Mouse (Mus musculus) splenic B cell, adult 2 months (primary cell): Measurements from ENCODE around the gene Adam15.

Source experiments
- DNase-seq: peaks from one replicate; pipeline ENCODE4 v3.0.0-alpha.2; 2011; ENCODE audit warnings: low read depth, low spot score
- H3K27me3 ChIP-seq: 2 replicates; pipeline ENCODE4 v1.6.1; 2012; ENCODE audit warnings: mild to moderate bottlenecking, low read length, moderate library complexity, mixed read lengths; ENCODE audit not compliant: control insufficient read depth, poor library complexity, insufficient read depth, severe bottlenecking
- H3K36me3 ChIP-seq: 2 replicates; pipeline ENCODE4 v1.6.1; 2012; ENCODE audit warnings: mild to moderate bottlenecking, low read length, moderate library complexity, mixed read lengths; ENCODE audit not compliant: control insufficient read depth, poor library complexity, insufficient read depth, severe bottlenecking

The Adam15 gene

DNA sequence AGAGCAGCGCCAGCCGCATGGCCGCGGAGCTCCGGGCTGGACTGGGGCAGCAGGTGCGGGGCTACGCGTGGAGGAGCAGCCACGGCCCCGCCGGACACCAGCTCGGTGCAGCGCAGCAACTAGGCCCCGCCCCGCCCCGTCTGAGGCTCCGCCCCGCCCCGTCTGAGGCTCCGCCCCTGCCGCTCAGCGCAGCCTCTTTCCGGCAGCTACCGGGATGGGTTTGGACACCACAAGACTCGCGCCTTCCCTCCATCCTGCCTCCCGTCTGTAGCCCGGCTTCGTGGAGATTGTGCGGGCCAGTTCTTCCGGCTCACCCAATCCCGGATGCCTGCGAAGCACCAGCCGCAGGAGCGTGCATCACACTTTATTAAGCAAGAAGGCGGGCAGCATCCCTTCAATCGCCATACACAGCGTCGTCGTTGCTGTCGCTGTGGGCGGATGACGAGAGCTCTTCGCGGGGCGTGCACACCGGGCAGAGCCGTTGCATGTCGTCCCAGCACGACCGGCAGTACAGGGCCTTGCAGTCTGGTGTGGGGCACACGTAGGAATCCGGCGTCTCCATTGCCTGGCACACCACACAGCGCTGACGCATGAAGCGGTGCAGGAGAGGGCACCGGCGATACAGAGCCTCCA lies at the start of gene Adam15:
Gene Adam15, minus strand, starts transcription at position 128 of the 633 bp plus-strand sequence.
- no peaks in the 10 kb centered on the region for H3K27me3 ChIP-seq
- no peaks in the 10 kb centered on the region for H3K36me3 ChIP-seq
- peak; percentile 85 for DNase-seq

DNA sequence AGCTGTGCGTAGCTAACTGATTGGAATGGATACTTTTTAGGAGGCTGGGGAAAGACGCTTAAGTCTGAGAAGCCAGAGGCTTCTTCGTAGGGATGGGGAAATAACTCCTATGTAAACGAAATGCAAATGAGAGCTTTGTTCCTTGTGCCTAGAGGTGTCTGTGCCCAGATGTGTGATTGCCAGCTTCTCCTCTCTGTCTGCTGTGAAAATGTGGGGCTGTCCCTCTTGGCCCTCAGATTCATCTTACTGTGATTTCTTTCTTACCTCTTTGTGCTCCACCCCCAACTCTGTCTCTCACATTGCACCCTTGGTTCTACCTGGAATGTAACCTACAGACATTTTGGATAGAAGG lies 46.8 kb upstream of the Adam15 start:
- peaks cover 4% of the 10 kb centered on the region; the same call in 1 of the 2 replicates for H3K36me3 ChIP-seq
- no peaks in the 10 kb centered on the region; the same call in 1 of the 2 replicates for H3K27me3 ChIP-seq
- no peak for DNase-seq

DNA sequence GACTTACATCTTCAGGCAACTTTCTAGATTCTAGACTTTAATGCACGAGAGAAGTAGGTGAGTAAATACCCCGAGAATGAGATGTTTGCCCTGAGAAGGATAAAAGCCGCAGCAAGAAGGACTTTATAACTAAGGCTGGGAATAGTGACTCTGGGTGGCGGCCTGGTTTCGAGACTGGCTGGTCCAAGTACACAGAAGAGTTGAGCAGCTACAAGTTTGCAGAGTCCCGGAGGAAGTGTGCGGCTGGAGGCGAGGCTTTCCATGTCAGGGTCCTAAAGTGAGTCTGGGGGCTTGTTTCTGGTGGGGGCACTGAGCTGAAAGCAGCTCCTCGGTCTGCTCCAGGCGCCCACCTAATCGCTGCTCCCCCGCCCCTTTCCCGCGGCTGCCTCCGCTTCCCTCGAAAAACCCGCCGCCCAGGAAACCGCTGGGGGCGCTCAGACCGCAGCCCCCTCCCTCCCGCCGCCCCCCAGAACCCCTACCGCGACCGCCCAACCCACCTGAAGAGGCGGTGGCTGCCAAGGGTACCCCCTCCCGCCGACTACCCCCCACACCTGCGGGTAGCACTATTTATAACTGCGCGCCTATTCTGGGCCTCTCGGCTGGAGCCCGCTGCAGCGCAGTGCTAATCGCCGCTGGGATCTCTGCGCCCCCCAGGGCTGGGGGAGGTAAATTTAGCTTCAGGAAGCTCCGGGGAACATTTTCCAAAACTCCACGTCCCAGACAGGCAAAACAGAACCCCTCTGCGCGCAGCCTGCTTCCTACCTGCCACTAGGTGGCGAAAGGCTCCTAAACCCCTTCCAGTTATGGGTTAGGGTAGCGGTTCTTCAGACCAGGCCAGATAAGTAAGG lies 46.2 kb upstream of the Adam15 start:
- H3K36me3 ChIP-seq: no peaks in the 10 kb centered on the region
- DNase-seq: peak; percentile 73

DNA sequence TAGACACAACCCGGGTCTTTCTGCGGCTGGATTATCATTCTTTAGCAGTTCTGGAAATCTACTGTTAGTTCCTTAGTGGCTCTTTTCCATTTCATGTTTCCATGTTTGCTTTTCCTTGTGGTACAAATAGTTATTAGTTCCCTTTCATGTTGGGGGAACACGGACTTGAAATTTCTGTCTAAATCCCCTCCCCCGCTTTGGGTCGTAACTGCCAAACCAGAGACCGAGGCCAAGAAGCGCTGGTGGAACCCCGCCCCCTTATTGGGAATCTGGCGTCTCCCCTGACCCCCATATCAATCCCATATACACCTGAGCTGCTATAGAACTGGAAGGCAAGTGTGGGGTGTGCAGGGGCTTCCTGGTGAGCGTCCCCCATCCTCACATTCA lies 45.6 kb upstream of the Adam15 start:
- Histone ChIP-seq H3K36me3 (no peaks in the 10 kb centered on the region), H3K27me3 (no peaks in the 10 kb centered on the region; the same call in 1 of the 2 replicates)
- DNase-seq: no peak

More for the DNA sequence above, 46.2 kb upstream of the Adam15 start:
- no peaks in the 10 kb centered on the region; the same call in 1 of the 2 replicates for H3K27me3 ChIP-seq

DNA sequence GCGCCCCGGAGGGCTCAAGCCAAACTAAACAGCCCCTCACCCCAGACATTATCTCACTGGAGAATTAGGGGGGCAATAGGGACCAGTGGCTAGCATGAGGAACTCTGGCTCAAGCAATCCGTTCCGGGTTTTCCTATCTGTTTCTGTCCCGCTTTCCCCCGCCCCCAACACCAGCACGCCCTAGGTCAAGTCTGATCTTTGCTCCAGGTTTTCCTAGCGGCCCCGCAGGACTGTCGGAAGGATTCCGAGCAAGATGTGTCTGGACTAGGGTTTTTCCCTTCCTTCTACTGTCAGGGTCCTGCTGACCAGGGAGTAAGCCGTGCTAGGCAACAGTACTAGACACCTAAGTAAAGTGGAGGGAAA lies 45.1 kb upstream of the Adam15 start:
- DNase-seq: peak; percentile 56
- no peaks in the 10 kb centered on the region; the same call in 1 of the 2 replicates for H3K27me3 ChIP-seq
- H3K36me3 ChIP-seq: no peaks in the 10 kb centered on the region

DNA sequence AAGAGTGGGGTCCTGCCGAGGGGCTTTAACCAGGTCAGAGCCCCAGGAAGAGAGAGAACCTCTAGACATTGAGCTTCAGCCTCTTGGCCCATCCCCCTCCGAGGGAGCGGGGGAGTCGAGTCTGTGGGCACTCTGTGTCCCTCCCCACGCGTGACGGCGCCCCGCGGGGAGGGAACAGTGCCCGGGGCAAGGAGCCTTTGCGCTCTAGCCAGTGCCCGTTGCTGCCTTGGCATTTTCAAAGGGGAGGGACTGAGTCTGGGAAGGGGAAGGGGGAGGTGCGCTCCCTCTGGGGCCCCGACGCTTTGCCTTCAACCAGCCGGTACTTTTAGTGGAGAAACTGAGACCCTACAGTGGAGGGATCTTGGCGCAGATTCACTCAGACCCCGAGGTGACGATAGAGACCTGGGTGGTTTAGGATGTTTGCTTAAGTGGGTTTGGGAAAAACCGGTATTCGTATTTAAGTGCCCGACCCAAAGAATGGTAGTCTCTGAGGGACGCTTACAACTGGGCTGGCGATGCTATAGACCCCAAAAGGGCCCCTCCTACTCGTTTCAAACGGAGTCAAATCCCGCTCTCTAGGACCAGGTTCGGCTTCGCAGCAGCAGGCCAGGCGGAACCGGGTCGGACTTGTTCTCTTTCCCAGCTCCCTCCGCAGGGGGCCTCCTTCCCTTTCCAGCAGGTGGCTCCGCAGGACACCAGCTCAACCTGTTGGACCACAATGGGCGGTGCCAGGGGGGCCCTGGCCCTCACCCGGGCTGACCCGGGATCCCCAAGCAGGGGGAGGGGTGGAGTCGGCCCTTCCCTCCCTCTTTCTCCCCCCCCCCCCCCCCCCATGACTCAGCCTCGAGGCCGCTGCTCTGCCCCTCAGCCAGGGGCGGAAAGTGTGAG lies 44.5 kb upstream of the Adam15 start, which contains the start of gene Zbtb7b:
Gene Zbtb7b, minus strand, starts transcription at position 771 of the 888 bp plus-strand sequence.
- H3K36me3 ChIP-seq: no peaks in the 10 kb centered on the region
- peak; percentile 60 for DNase-seq
- no peaks in the 10 kb centered on the region; the same call in 1 of the 2 replicates for H3K27me3 ChIP-seq

DNA sequence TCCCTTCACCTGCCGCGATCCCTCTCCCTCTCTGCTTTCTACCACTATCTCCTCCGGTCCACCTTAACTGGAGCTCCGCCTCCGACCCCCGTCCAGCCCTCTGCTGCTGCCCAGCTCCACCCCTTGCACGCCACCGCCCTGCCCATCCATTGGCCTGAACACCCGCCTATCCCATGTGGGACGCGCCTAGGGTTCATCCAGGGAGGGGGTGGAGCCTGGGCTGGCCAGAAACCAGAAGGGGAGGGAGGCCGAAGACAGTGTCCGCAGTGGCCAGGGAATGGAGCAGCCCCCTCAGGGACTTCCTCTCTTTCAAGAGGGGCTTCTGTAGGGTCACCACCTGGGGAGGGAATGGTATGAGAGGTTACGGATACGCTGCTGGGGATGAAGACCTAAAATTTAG lies 43.8 kb upstream of the Adam15 start:
- DNase-seq: peak; percentile 95
- Histone ChIP-seq H3K36me3 (no peaks in the 10 kb centered on the region), H3K27me3 (no peaks in the 10 kb centered on the region; the same call in 1 of the 2 replicates)

DNA sequence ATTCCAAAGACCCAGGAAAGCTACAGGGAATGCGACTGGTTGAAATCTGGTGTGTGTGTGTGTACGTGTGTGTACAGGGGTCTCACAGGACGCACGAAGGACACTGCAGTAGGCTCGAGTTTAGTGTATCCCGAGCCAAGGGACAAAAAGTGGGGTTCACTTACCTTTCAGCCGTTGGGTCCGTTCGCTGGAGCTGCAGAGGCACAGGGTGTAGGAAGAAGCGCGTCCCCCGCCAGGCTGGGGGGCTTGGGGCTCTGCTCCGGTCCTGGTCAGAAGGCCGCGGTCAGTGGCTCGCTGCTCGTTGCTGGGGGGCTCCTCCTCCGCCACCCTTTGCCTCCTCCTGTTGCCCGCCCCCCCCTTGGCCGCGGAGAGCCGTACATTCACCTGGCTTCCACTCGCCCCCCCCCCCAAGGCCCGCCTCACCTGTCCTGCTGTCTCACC lies 43.1 kb upstream of the Adam15 start:
- DNase-seq: no peak
- no peaks in the 10 kb centered on the region for H3K36me3 ChIP-seq
- no peaks in the 10 kb centered on the region; the same call in 1 of the 2 replicates for H3K27me3 ChIP-seq

DNA sequence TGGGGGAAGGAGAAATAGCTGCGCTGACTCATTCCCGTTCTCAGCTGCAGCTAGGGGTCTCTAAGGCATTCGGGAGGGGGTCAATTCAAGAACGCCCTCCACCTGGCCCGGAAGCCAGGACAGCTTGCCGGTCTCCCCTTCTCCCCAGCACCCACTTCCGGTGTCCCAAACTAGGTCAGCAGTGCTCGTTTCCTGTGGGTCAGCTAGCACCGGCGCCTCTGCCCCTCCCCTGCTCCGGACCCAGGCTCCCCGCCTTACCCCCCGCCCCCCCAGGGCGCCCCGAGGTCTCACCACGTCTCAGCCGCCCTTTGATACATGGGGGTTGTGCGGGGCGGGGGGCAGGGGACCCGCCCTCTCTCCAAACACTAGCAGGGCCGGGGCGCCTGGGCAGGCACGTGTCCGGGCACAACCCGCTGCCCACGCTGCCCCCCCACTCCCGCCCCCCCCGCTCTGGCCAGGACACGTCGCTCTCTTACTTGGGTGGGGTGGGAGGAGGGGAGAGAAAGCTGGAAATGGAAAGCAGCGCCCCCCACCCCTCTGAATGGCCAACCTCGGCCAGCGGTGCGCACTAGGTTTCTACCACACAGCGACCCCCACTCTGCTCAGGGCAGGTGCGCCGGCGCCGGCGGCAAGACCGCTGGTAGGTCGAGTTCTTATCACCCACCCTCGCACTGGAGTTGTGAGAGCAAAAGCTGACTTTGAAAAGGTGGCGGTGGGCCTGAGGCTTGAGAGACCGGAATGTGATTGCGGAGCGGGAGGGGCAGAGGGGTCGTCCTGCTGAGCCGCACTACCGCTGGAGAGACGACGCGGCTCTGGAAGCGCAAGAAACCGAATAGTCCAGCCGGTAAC lies 42.1 kb upstream of the Adam15 start:
- peak; percentile 25 for DNase-seq
- Histone ChIP-seq H3K36me3 (no peaks in the 10 kb centered on the region), H3K27me3 (no peaks in the 10 kb centered on the region; the same call in 1 of the 2 replicates)

DNA sequence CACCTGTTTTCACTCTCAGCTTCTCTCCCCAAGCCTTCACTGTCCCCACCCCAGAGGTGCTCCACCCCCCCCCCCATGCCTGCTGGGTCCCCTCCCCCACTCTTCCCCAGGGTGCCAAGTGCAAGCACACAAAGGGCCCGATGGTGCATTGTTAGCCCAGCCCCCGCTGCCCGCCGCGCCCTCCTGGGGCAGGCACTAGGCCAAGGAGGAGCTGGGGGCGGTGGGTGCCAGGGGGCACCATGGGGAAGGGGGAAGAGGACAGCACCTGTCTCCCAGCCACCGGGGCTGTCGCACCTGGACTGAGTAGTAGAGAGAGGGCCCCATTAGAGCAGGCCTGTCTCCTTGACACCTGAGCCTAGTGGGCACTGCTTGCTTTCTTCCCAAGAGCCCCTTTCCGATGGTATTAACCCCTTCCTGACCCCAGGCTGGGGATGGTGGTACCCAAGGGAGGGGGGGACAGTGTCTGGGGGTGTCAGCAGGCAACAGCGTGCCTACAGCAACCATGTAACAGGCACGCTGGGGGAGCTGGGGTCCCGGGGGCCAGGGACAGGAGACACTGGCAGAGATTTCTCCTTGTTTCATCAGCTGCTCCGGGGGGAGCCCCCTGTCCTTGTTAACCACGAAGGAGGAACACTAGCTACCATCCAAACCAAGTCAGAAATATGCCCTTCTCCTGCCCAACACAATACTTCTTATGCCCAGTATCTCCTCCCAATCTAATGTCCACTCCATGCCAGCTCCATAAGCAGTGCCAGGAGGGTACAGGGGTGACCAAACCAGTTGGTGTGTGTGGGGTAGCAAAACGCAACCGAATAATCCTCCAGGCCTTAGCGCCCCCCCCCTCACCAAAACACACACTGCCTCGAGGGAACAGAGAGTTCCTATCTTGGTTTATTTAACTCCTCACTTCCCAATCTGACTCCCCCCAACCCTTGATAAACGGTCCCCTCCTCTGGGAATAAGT lies 41.2 kb upstream of the Adam15 start:
- no peaks in the 10 kb centered on the region for H3K36me3 ChIP-seq
- peak; percentile 49 for DNase-seq

DNA sequence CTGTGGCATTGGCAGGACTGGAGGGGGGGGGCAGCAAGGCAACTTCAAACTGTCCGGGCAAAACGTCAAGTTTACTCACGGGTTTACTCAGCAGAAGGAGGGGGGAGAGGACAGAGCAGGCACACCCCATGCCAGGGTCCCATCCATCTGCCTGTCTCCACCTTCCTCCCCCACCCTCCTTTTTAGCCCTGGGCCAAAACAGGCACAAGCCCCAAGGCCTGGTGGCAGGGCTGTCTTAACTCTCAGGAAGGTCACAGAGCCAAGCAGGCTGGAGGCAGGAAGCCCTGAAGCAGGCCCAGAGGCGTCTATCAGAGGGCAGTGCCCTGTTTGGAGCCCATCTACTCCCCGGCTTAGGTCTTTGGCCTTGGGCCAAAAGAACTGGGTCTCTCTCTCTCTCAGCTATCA lies 40.3 kb upstream of the Adam15 start:
- DNase-seq: peak; percentile 36
- H3K36me3 ChIP-seq: no peaks in the 10 kb centered on the region
- H3K27me3 ChIP-seq: no peaks in the 10 kb centered on the region; the same call in 1 of the 2 replicates

More for the DNA sequence above, 41.2 kb upstream of the Adam15 start:
- no peaks in the 10 kb centered on the region; the same call in 1 of the 2 replicates for H3K27me3 ChIP-seq

DNA sequence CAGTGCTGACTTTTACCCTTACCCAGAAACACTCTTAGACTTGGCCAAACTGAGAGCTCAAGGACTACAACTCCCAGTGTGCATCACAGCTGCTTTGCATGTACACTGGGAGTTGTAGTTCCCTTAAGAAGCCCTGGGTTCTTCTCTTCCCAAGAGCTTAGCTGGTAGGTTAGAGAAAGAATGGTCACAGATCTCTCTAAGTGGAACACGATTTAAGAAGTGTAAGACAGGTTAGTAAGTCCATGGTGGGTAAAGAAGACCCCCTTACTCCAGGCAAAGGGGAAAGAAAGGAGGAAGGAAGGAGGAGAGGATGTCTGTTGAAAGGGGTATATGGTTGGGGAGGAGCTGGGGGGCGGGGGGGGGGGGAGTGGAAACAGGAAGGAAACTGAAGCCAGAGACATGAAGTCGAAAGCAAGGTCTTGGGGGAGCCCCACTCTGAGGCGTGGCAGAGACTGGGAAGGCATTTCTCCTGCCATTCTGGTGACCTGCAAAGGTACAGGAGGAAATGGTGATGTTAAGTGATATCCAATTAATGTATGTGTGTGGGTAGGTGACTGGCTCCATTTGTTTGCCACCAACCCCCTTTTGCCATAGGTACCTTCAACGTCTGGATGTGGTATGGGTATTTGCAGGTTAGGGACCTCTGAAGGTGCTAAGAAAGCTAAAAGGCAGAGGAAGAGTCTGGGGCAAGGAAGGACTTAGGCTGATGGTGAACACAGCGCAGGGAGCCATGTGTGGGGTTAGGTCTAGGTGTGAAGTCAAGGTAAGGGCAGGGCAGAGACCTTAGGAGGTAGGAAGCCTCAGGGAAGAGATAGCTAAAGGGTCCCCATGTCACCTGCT lies 39.3 kb upstream of the Adam15 start:
- peak; percentile 82 for DNase-seq
- Histone ChIP-seq H3K36me3 (no peaks in the 10 kb centered on the region; the same call in 1 of the 2 replicates), H3K27me3 (no peaks in the 10 kb centered on the region)
